Mouse (Mus musculus): Measurements from ENCODE around the gene Elovl6.
A peak's percentile ranks its signal among the peaks of the same experiment; 100 is the strongest.

Elovl6 gene

GRCm38 (mm10) chr3:129605934-129606333 lies 73.8 kb downstream of the Elovl6 start:
- DNase-seq (ENCODE audit: low spot score), result no peak

DNA sequence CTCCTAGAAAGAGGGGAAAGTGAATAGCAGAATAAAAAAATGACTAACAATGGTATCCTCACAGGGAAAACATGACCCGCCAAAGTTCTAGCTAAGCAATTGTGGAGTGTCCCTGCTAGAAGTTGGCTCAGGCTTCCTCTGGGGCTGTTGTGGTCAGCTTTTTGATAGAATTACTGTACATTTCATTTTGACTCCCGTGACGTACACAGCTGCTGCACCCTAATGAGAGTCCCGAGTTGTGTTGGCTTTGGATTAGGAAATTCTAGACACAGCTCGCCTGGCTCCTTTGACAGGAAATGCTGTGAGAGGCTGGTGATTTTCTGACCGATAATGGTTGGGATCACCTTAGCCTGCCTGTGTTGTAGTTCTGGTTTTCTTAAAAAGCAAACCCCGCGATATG lies 79.5 kb downstream of the Elovl6 start:
- DNase-seq (ENCODE audit: low spot score), result no peak

DNA sequence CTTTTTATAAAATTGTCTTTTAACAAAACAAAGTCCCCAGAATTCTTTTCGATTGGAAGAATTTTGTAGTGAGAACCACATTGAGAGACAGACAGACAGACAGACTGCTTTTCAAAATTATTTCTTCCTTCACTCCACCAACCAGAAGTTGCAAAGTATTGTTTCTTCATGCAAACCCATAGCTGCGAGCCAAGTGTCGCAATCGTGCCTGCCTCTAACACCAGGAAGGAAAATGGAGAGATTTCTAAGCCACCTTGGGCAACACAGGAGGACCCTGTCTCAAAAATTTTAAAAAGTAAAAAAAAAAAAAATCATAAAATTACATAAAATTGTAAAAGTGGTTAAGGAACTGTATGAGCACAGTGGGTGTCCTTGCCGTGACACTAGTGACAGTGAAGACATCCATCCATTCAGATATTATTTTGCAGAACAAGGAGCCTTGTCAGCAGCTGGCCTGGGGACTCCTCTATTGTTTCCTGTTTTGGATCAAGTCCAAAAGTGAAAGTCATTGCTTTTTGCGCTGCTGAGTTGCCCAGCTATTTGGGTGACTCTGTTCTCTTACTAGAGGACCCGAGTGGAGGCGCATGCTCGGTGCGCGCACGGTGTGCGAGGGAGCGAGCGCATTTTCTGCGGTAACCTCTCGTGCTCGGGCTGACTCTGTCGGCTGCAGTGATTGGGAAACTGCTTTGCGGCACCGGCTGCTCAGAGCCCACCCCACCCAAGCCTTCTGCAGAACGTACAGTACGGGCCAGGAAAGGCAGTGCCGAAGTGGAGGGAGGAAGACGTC lies 80.3 kb downstream of the Elovl6 start:
- no peak for DNase-seq (ENCODE audit: low spot score)

GRCm38 (mm10) chr3:129613756-129614155 lies 81.6 kb downstream of the Elovl6 start:
- DNase-seq (ENCODE audit: low spot score), result no peak

DNA sequence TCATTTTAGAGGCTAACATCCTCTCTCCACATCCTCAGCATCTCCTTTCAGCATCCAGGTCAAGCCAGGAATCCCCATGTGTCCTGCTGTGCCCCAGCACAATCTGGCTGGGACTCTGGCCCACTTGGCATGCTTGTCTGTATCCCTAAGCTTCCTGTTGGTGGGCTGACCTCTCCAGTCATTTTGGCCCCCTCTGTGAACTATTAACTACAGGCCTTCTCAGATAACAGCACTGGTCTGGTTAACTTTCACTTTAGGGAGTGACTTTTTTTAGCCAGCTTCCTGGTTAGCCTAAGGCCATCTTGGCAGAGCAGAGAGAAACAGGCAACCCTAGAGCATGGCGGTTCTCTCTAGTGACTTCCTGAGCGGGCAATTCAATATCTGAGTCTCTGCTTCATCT lies 82.1 kb downstream of the Elovl6 start:
- DNase-seq (ENCODE audit: low spot score), result no peak

GRCm38 (mm10) chr3:129617450-129617849 lies 85.3 kb downstream of the Elovl6 start:
- no peak for DNase-seq (ENCODE audit: low spot score)

DNA sequence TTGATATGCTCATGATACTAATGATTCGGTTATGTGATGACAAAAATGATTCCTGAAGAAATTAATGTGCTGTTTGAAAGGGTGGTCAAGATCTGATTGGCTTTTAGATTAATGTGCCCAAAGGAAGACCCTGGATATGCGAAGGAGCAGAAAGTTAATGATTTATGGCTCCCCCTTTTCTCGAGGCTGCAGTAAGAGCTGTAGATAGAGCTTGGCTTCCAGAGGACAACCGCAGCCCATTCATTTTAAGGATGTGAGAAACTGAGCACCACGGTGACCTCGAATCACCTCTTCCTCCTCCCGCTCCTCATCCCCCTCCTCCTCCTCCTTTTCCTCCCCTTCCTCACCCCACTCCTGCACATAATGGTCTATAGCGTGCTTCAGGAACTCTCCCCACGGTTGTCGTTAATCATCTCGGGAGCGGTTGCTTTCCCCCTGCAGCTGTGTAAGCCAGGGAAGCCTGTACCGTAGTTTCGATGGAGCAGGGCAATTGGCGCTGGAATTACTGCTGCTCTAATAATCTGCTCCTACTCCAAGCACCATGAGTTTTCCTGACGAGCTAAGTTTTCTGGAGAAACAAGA lies 87.1 kb downstream of the Elovl6 start:
- DNase-seq (ENCODE audit: low spot score), result no peak

DNA sequence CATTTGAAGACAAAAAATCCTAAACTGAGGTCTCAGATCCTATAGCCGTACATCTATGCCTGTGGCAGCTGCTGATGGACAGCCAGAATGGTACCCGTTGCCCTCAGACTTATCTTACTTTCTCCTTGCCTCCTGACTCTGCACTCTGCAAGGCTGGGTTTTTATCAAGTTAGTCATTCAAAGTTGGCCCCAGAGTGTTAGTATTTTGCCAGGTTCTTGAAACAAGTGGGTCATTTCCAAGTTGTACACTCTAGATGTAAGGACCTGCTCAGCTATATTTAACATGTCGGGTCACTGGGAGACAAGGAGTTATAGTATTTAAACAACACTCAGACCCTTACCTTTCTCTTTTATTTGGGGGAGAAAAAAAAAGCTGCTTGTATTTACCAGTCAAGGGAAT lies 88.6 kb downstream of the Elovl6 start:
- DNase-seq (ENCODE audit: low spot score), result no peak

DNA sequence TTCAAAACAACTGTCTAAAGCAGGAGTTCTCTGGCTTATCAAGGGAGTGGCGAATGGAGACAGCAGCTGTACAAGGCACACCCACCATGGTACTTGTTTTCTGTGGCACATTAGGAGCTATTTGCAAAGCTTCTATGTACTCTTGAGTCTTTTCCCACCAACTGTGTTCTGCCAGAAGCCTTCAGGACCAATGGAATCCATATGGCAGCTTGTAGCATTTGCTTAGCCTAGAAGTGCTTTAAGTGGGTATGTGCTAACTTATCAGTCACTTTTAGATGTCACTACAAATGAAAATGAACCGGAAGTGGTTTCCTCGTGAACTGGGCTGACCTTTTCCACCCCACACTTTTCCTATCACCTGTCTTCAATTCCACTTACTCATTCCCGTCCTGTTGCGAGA lies 89.1 kb downstream of the Elovl6 start:
- DNase-seq (ENCODE audit: low spot score), result no peak

- DNase-seq (ENCODE audit: low spot score), result peak; percentile 52
Measured at GRCm38 (mm10) chr3:129622120-129622519, 90.0 kb downstream of the Elovl6 start.

GRCm38 (mm10) chr3:129622705-129623104 lies 90.5 kb downstream of the Elovl6 start:
- no peak for DNase-seq (ENCODE audit: low spot score)

- DNase-seq (ENCODE audit: low spot score), result no peak
Measured at GRCm38 (mm10) chr3:129624193-129624805, 92.1 kb downstream of the Elovl6 start.

DNA sequence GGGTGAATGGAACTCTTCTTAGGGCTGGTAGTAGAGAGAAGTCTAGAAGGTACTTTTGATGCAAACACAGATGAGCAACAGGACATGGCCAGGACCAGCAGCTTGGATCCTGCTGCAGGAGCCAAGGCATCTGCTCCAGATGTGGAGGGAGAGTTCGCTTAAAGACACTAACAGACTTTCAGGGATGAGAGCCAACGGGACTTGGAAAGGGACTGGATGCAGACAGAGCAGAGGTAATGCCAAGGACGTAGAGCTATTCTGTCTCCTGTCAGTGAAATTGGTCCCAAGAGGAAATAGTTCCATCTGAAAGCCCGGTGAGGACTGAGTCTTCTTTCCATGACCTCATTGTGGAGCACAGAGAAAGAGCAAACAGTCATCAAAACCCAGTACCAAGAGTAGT lies 95.1 kb downstream of the Elovl6 start:
- no peak for DNase-seq (ENCODE audit: low spot score)

DNA sequence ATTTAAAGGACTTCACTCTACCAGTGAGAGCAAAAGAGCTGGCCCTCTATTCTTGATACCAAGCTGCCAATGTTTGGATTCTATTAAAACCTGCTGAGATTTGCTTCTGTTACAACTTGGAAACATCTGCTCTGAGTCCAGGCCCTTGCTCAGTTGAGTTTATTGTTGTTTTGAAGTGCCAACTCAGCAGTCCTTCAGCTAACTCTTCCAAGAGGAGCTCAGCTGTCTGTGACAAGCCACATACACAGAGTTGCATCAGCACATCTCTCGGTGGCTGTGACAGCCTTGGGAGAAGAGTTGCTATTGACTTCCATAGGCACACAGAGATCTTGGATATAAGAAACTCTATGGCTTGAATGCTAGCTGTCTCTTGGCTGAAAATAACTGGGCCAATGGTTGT lies 98.9 kb downstream of the Elovl6 start:
- no peak for DNase-seq (ENCODE audit: low spot score)

- no peak for DNase-seq (ENCODE audit: low spot score)
Measured at GRCm38 (mm10) chr3:129631857-129632256, 99.7 kb downstream of the Elovl6 start.

DNA sequence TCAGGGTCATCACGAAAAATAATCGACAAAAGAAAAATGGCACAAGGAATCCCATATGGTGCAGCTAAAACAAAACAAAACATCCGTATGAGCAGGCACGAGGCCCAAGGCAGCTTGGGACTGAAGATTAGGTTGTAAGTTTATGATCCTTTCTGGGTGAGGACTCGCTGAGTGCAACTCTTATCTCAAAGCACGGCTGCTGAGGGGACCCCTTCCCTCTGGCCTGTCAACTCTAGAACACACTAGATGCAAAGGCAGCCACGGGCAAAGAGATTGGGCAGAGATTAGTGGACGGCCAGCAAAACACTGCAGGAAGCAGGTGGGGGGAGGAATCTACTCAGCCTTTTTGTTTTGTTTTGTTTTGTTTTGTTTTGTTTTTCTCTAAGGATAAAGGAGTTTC lies 101.4 kb downstream of the Elovl6 start:
- no peak for DNase-seq (ENCODE audit: low spot score)

- no peak for DNase-seq (ENCODE audit: low spot score)
Measured at GRCm38 (mm10) chr3:129634260-129634901, 102.2 kb downstream of the Elovl6 start.

DNA sequence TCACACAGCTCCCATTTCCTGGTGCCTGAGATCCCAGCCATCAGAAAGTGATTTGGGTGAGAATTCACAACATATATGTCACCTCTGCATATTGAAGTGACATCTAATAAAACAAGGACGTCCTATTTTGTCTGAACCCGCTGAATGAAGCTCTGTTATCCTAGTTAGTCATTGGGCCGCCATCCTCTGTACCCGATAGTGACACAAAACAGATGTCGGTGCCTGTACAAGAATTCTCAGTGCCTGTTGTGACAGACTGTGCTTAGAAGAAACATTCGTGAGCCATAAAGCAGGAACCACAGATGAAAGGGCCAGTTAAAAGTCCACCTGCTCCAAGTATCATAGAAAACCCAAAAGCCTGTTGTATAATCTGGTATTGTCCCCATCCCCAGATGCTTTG lies 105.3 kb downstream of the Elovl6 start:
- no peak for DNase-seq (ENCODE audit: low spot score)

- DNase-seq (ENCODE audit: low spot score), result no peak
Measured at GRCm38 (mm10) chr3:129639701-129640100, 107.5 kb downstream of the Elovl6 start.

GRCm38 (mm10) chr3:129640211-129641000 lies 108.3 kb downstream of the Elovl6 start:
- no peak for DNase-seq (ENCODE audit: low spot score)

DNA sequence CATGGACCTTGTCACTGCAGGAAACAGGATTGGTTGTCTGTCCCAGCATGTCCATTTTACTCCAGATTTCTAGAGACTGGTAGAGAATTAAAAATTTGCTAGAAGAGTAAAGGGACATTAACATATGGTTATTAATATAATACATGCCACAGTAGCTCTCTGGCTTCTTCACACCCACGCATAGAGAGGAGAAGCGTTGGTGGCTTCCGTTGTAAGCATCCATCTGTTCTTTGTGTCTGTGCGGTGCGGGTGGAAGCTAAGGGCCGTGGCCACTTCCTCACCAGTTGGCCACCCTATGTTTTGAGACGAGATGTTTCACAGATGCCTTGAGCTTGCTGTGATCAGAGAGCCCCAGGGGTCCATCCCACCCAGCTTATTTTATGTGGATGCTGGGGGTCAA lies 109.5 kb downstream of the Elovl6 start:
- DNase-seq (ENCODE audit: low spot score), result no peak

DNA sequence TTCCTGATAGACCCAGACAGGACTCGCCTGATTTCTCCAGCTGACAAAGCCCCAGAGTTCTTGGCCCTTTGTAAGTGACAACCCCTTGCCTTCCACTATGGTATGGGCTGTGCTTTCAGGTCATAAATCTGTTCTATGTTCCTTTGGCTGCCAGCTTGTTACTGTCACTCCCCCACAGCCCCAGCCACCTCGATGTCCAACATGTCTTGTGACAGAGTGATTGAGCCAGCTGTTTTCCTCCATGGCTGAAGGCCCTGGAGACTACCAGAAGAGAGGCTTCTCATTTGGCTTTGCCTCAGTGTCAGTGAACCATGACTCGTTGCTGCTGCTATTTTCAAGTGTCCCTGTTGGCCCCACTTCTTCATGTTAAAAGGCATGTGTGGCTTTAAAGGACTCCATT lies 113.3 kb downstream of the Elovl6 start:
- DNase-seq (ENCODE audit: low spot score), result no peak
